Mouse (Mus musculus): ENCODE results near the gene Usp5. TPM values are rescaled to one million over a fixed set of nuclear protein-coding genes. Genes with fewer than 3 reads are reported as not detected.

The Usp5 gene
- polyA plus RNA-seq, 1 experiment from 2014 or later, result 214 TPM

DNA sequence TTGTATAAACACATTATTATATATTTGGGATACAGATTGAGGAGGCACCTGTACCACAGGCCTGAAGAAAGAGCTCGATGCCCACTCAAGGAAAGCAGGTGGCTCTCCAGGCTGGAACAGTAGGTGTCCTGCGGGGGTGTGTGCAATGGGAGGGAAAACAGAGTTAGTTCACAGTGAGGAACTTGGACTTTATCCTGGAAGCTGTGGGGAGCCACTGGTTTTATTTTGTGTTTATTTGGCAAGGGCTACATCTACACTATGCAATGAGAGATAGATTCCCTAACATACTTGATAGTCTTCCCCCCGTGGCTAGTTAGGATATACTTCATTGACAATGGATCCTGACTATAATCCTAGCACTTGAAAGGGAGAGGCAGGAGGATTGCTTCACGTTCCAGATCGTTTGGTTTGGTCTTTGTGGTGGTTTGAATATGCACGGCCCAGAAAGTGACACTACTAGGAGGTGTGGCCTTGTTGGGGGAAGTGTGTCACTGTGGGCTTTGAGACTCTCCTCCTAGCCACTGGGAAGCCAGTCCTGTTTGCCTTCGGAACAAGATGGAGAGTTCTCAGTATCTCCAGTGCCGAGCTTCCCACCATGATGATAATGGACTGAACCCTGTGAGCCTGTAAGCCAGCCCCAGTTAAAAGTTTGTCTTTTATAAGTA is 42.4 kb downstream of the Usp5 start:
- H3K27me3 ChIP-seq (ENCODE audit: poor library complexity, severe bottlenecking), result no peaks in the 10 kb centered on the region
- peaks cover 12% of the 10 kb centered on the region for H3K4me1 ChIP-seq
- DNase-seq (ENCODE audit: extremely low spot score, low spot score), result no peak
- H3K27ac ChIP-seq, result no peak overlapping the region
- no peak overlapping the region for H3K4me3 ChIP-seq
- H3K9me3 ChIP-seq, result no peaks in the 10 kb centered on the region
- 67% methylated on average over 8 of the region's 8 CpGs for whole genome bisulfite sequencing
- 0 out of 2 replicates have a peak, but pooled peaks cover 4% of the 10 kb centered on the region for H3K36me3 ChIP-seq (replicated peaks)

DNA sequence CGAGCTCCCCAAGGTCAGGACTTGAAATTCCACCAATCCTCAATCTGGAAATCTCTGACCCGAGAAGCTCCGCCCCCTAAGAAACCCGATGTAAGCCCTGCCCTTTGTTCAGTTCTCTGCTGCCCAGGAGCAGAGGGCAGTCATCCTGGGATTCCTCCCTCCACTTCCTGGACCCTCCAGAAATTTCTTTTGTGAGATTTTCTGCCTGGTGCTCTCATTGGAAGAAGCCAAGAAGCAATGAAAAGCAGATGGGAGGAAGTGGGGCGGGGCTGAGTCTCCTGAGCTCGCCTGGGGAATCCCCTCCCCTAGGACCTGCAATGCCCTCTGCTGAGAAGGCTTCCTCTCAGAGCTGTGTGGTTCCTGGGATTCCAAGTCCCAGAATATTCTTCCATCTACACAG is 46.8 kb downstream of the Usp5 start:
- peak overlapping the region; percentile 65 for H3K27ac ChIP-seq
- H3K36me3 ChIP-seq (replicated peaks), result no peaks in the 10 kb centered on the region
- peak; percentile 50 for DNase-seq (ENCODE audit: extremely low spot score, low spot score)
- H3K27me3 ChIP-seq (ENCODE audit: poor library complexity, severe bottlenecking), result peaks cover 30% of the 10 kb centered on the region
- H3K4me1 ChIP-seq, result peaks cover 43% of the 10 kb centered on the region
- H3K9me3 ChIP-seq, result no peaks in the 10 kb centered on the region
- peak overlapping the region; percentile 29; the same call in 1 of the 2 replicates for H3K4me3 ChIP-seq
- 26% methylated on average over 6 of the region's 6 CpGs for WGBS

DNA sequence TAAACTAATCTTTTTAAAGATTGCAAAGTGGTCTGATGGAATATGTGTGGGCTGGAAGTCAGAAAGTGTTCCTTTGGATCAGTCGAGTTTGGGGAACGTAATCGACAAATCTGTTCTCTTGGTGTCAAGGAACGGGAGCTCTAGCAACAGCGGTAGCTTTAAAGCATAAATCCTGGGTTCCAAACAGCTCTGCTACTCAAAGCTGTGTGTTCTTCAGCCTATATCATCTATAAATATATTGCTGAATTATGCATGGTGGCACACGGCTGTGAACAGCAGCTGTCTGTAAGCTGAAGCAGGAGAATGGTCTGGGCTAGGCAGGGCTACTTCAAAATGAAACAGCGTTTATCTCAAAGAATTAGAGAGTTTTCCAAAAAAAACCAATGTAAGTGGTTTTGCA is 48.4 kb downstream of the Usp5 start:
- Histone ChIP-seq H3K27me3 (ENCODE audit: poor library complexity, severe bottlenecking) (peaks cover 30% of the 10 kb centered on the region), H3K27ac (no peak overlapping the region), H3K9me3 (no peaks in the 10 kb centered on the region), H3K4me1 (peaks cover 43% of the 10 kb centered on the region), H3K4me3 (no peak overlapping the region), H3K36me3 (replicated peaks) (no peaks in the 10 kb centered on the region)
- 89% methylated on average over 7 of the region's 7 CpGs for WGBS
- no peak for DNase-seq (ENCODE audit: extremely low spot score, low spot score)

DNA sequence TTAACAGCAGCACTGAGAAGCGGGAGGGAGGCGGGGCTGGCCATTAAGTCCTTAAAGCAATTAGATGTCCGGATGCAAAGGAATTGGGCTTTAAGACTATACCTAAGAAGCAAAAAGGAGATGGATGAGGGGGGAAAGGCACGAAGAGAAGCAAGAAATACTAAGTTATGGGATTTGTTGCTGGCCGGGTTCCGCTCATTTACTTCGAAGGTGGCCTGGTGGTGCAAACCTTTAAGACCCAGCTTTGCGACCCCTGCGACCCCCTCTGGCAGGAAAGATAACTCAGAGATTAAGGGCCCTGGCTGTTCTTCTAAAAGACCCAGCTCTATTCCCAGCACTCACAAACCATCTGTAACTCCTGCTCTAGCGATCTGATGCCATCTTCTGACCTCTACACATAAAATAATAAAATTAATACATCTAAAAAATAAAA is 49.3 kb downstream of the Usp5 start:
- H3K36me3 ChIP-seq (replicated peaks), result no peaks in the 10 kb centered on the region

DNA sequence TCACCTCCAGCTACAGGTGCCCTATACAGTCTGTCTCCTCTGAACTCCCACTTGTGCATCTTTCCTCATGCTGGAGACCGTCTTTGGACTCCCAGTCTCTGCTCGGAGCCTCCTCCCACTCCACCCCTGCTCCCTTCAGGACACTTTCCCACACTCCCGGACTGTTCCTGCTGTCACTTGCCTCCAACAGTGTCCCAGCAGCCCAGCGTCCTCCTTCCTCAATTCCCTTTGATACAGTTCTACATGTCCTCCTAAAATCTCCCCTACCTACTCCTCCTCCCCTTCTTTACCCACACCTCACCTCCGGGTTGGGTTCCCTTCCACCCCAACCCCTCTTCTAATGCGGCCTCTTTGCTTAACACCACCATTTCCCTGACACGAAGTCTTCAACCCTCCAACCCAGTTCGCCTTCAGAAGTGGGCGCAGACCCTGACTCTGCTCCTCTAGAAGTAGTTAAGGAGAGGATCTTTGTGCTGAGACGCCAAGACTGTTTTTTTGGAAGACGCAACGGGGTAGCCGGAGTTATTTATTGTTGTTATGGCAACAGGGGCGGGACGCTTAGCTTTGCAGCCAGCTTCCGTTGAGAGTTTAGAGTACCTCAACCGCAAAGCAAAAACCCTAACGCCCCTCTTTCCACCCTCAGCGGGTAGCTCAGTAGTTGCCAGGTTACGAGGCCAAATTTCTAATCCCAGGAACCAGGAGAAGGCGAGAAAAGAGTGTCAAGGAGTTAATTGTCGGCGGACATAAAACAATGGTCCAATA is 49.9 kb downstream of the Usp5 start, which contains the start of gene Lrrc23:
Gene Lrrc23, minus strand, starts transcription at position 506 of the 762 bp plus-strand sequence.
- peaks cover 43% of the 10 kb centered on the region for H3K4me1 ChIP-seq
- peaks cover 30% of the 10 kb centered on the region for H3K27me3 ChIP-seq (ENCODE audit: poor library complexity, severe bottlenecking)
- H3K9me3 ChIP-seq, result no peaks in the 10 kb centered on the region
- no peaks in the 10 kb centered on the region for H3K36me3 ChIP-seq (replicated peaks)
- DNase-seq (ENCODE audit: extremely low spot score, low spot score), result peak; percentile 76
- 3% methylated on average over 23 of the region's 23 CpGs for WGBS
- peak within 1 kb of the TSS; percentile 81 for H3K27ac ChIP-seq
- H3K4me3 ChIP-seq, result peak within 1 kb of the TSS; percentile 52

More for the DNA sequence above, 49.3 kb downstream of the Usp5 start:
- H3K27me3 ChIP-seq (ENCODE audit: poor library complexity, severe bottlenecking), result peaks cover 30% of the 10 kb centered on the region
- H3K27ac ChIP-seq, result peak overlapping the region; percentile 81
- H3K4me1 ChIP-seq, result peaks cover 43% of the 10 kb centered on the region
- 2% methylated on average over 10 of the region's 10 CpGs for WGBS
- no peaks in the 10 kb centered on the region for H3K9me3 ChIP-seq
- peak; percentile 67 for DNase-seq (ENCODE audit: extremely low spot score, low spot score)
- peak overlapping the region; percentile 52 for H3K4me3 ChIP-seq

DNA sequence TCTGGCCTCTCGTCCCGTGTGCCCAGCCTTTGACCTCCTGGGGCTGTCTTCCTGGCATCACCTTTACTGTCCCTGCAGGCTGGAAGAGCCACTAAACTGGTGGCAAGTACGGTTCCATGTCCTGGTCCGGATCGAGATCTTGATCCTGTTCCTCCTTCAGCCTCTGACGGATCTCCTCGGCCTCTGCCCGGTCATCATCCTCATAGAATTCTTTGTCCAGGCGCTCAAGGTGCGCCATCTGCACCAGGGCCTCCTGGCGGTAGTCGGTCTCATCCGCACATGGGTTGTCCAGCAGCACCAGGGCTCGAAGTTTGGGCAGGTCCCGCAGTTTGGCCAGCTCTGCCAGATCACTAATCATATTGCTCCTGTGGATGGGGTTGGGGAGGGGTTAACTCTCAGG is 58.8 kb downstream of the Usp5 start:
- 89% methylated on average over 15 of the region's 15 CpGs for WGBS
- no peak overlapping the region for H3K4me3 ChIP-seq
- H3K4me1 ChIP-seq, result peaks cover 45% of the 10 kb centered on the region
- peaks cover 72% of the 10 kb centered on the region for H3K27me3 ChIP-seq (ENCODE audit: poor library complexity, severe bottlenecking)
- no peaks in the 10 kb centered on the region for H3K9me3 ChIP-seq
- no peak for DNase-seq (ENCODE audit: extremely low spot score, low spot score)
- H3K36me3 ChIP-seq (replicated peaks), result no peaks in the 10 kb centered on the region
- no peak overlapping the region for H3K27ac ChIP-seq

DNA sequence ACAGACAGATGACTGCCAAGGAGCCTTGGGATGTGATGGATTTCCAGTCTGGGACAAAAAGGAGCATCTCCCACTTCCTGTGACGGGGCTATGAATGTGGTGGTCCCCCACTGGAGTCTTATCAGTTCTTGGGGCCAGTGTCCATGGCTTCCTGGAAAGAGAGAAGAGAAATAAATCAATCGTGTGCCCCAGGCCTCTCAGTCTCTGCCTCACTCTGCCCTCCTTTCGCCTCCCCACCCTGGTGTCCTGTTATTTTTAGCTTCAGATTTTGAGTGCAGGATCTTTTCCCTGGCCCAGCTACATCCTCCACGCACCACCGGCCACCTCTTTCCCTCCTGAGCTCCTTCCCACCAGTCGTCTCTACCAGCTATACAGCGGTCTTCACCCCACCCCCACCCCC is 59.3 kb downstream of the Usp5 start:
- H3K9me3 ChIP-seq, result no peaks in the 10 kb centered on the region
- H3K27me3 ChIP-seq (ENCODE audit: poor library complexity, severe bottlenecking), result peaks cover 72% of the 10 kb centered on the region
- H3K4me3 ChIP-seq, result peak overlapping the region; percentile 64
- H3K36me3 ChIP-seq (replicated peaks), result no peaks in the 10 kb centered on the region
- peaks cover 45% of the 10 kb centered on the region for H3K4me1 ChIP-seq
- 56% methylated on average over 7 of the region's 7 CpGs for WGBS
- peak overlapping the region; percentile 81 for H3K27ac ChIP-seq
- no peak for DNase-seq (ENCODE audit: extremely low spot score, low spot score)

DNA sequence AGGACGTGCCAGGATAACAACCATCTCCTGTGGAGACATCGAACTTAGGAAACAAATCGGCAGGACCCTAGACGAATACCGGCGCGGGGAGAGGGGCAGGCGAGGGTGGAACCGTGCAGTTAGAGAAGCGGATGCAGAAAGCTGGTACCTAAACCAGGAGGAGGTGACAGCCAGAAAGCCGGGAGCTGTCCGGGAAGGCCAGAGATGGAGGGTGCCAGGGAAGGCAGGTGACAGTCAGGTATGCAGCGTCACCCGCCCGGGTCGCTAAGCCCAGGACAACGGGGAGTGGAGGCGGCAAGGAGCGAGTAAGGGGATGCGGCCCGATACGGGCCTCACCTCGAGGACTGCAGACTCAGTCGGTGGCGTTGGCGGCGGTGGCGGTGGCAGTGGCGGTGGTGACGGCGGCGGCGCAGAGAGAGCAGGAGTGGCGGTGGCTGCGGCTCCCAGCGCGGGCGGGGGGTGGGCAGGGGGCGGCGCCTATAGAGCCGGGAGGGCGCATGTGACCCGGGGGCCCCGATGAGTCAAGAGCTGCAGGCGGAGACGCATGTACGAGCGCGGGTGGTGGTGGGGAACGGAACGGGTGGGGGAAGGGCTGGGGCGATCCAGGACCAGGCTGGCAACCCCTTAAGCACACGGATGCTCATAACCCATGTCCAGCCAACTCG is 60.1 kb downstream of the Usp5 start, which contains the start of gene Eno2:
Gene Eno2, minus strand, starts transcription at position 573 of the 665 bp plus-strand sequence.
- H3K36me3 ChIP-seq (replicated peaks), result no peaks in the 10 kb centered on the region
- under 1% methylated on average over 49 of the region's 54 CpGs for WGBS

DNA sequence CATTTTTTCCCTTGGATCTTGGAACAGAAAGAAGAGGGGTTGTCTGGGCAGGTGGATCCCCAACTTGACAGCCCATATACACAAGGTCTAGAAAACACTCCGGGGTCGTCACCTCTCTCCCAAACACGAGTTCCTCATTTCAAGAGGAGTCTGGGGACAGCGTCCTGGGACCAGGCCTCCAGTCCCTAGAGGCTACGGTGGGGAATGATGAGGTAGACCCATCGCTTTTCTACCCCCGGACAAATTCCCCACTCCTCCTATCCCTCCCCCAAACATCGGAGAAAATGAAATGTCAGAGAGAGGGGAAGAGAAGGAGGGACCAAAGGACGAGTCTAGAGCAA is 60.6 kb downstream of the Usp5 start:
- Histone ChIP-seq H3K4me3 (peak overlapping the region; percentile 64), H3K27ac (peak overlapping the region; percentile 81; the same call in 1 of the 2 replicates), H3K4me1 (peaks cover 45% of the 10 kb centered on the region), H3K9me3 (no peaks in the 10 kb centered on the region), H3K36me3 (replicated peaks) (no peaks in the 10 kb centered on the region), H3K27me3 (ENCODE audit: poor library complexity, severe bottlenecking) (peaks cover 80% of the 10 kb centered on the region)
- WGBS, result 3% methylated on average over 9 of the region's 9 CpGs
- DNase-seq (ENCODE audit: extremely low spot score, low spot score), result no peak

More for the DNA sequence above, 60.1 kb downstream of the Usp5 start, which contains the start of gene Eno2:
- H3K27ac ChIP-seq, result peak within 1 kb of the TSS; percentile 81
- no peaks in the 10 kb centered on the region for H3K9me3 ChIP-seq
- H3K4me1 ChIP-seq, result peaks cover 45% of the 10 kb centered on the region
- DNase-seq (ENCODE audit: extremely low spot score, low spot score), result peak; percentile 60
- peak within 1 kb of the TSS; percentile 64 for H3K4me3 ChIP-seq
- H3K27me3 ChIP-seq (ENCODE audit: poor library complexity, severe bottlenecking), result peaks cover 75% of the 10 kb centered on the region

DNA sequence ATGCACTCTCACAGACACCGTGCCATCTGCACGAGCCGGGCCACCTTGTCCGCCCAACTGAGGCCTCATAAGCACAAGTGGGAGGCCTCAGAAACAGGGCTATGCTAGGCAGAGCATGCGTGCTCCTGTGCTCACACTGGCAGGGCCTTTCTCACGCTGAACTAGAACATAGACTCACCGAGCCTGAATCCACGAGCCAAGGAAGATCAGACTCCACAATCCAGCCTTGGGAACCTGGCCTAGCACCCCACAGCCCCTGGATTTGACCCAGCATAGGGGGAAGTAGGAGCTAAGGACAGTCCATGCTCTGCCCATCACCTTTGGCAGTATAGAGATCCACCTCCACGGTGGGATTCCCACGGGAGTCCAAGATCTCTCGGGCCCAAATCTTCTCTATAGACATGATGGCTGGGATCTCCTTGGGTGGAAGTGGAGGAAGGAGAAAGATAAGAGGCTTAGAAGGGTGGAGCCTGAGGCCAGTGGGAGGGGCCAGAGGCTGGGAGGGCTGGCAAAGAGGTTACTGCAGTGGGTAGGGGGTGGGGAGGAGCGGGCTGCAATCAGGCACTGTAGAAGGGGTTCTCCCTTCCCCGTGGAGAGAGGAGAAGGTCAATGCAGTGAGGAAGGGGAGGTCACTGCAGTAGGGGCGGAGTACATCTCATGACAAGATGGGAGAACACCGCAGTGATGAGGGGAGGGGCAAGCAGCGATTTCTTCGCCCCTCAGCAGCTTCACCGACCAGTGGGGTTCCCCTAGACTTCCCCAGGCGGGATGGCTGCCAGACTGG is 61.2 kb downstream of the Usp5 start:
- Histone ChIP-seq H3K27ac (peak overlapping the region; percentile 81), H3K4me3 (peak overlapping the region; percentile 64), H3K36me3 (replicated peaks) (no peaks in the 10 kb centered on the region), H3K4me1 (peaks cover 45% of the 10 kb centered on the region), H3K27me3 (ENCODE audit: poor library complexity, severe bottlenecking) (peaks cover 79% of the 10 kb centered on the region), H3K9me3 (no peaks in the 10 kb centered on the region)
- DNase-seq (ENCODE audit: extremely low spot score, low spot score), result peak; percentile 38
- 17% methylated on average over 19 of the region's 19 CpGs for WGBS

DNA sequence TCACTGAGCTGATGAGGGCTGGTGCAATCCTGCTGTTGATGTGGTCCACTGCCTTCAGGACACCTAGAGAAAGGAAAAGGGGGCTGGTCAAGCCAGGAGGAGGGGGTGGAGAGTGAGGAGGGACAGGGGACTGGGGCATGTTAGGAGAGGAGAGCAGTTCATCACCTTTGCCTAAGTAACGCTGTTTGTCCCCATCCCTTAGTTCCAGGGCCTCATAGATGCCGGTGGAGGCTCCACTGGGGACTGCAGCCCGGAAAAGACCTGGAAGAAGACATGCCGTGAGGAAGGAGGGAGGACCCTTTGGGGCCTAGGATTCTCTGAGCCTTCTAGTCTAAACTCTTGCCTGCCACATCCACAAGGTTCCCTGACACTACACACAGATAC is 61.8 kb downstream of the Usp5 start:
- Histone ChIP-seq H3K4me1 (peaks cover 45% of the 10 kb centered on the region), H3K36me3 (replicated peaks) (no peaks in the 10 kb centered on the region), H3K4me3 (peak overlapping the region; percentile 64), H3K9me3 (no peaks in the 10 kb centered on the region), H3K27ac (peak overlapping the region; percentile 81), H3K27me3 (ENCODE audit: poor library complexity, severe bottlenecking) (peaks cover 76% of the 10 kb centered on the region)
- no peak for DNase-seq (ENCODE audit: extremely low spot score, low spot score)
- WGBS, result 32% methylated on average over 4 of the region's 4 CpGs

DNA sequence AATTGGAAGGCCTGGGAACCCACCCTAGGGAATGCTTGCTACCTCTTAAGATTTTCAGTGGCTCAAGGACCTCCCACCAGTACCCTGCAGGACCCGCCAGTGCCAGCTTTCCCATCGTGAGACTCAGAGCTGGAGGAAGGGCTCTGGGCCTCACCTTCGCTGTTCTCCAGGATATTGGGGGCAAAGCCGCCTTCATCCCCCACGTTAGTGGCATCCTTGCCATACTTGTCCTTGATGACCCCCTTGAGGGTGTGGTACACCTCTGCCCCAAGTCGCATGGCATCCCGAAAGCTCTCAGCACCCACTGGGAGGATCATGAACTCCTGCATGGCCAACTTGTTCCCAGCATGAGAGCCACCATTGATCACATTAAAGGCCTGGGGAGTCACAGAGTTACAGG is 63.3 kb downstream of the Usp5 start:
- Histone ChIP-seq H3K36me3 (replicated peaks) (no peaks in the 10 kb centered on the region), H3K27me3 (ENCODE audit: poor library complexity, severe bottlenecking) (peaks cover 65% of the 10 kb centered on the region), H3K27ac (no peak overlapping the region), H3K4me1 (peaks cover 45% of the 10 kb centered on the region), H3K4me3 (no peak overlapping the region), H3K9me3 (no peaks in the 10 kb centered on the region)
- WGBS, result 83% methylated on average over 7 of the region's 7 CpGs
- no peak for DNase-seq (ENCODE audit: extremely low spot score, low spot score)
